Mouse (Mus musculus) lung, postnatal 36 days (tissue): ENCODE data around the gene Spata13.

Source experiments
- DNase-seq: peaks from one replicate; pipeline ENCODE4 v3.0.0; 2022; ENCODE audit warnings: mixed read lengths

The Spata13 gene

GRCm38 (mm10) chr14:60790103-60790502 lies 156.3 kb downstream of the Spata13 start:
- peak; percentile 74 for DNase-seq

- DNase-seq = no peak
Measured at GRCm38 (mm10) chr14:60796600-60797322, 163.0 kb downstream of the Spata13 start.

GRCm38 (mm10) chr14:60797596-60797995 lies 163.8 kb downstream of the Spata13 start:
- DNase-seq = no peak

- DNase-seq = no peak
Measured at GRCm38 (mm10) chr14:60798721-60799120, 164.9 kb downstream of the Spata13 start.

GRCm38 (mm10) chr14:60799762-60800728 lies 166.2 kb downstream of the Spata13 start:
- peak; percentile 61 for DNase-seq

- peak; percentile 55 for DNase-seq
Measured at GRCm38 (mm10) chr14:60802026-60802425, 168.2 kb downstream of the Spata13 start.

GRCm38 (mm10) chr14:60804978-60805377 lies 171.2 kb downstream of the Spata13 start:
- no peak for DNase-seq

- no peak for DNase-seq
Measured at GRCm38 (mm10) chr14:60805871-60806270, 172.1 kb downstream of the Spata13 start.

GRCm38 (mm10) chr14:60806891-60807344 lies 173.1 kb downstream of the Spata13 start:
- DNase-seq = no peak

GRCm38 (mm10) chr14:60809881-60810280 lies 176.1 kb downstream of the Spata13 start:
- no peak for DNase-seq

- DNase-seq = no peak
Measured at GRCm38 (mm10) chr14:60811547-60811946, 177.7 kb downstream of the Spata13 start.
